23 mouse cellular contexts compared by ENCODE assay signal in the genomic region with DNA sequence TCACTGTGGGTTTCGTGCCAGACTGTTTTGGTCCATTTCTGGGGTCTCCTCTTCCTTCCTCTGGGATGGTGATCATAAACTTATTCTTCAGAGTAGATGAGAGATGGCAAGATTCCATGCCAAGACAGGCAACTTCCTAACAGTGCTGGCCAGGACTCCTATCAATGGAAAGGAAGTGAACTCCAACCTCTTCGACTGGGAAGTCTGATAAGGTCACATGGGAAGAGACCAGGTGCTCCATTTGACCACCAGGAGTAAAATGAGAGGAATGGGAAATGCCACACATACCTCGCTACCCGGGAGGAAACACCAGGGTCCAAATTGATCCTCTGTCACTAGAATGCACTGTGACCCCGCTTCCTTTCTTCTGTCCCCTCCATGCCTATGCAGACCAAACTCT.
DNase-seq lines count a peak whose midpoint lies in the region; ATAC-seq and TF ChIP-seq lines count a peak whose summit lies in the region.
"Had no signal": no experiment of that assay in that cellular context is flagged by ENCODE, and none has a peak within 500 bp of the region (broad histone marks: within the 10 kb centered on the region; RNA-seq: fewer than 3 reads in every experiment).

No protein-coding gene starts in this region.

- no peak for ATAC-seq in kidney, embryonic 15.5 days (replicated peaks; ENCODE audit: low FRiP score)
- ATAC-seq: intestine, embryonic 15.5 days; midbrain, embryonic 16.5 days had no signal

- no peaks in the 10 kb centered on the region for H3K27me3 ChIP-seq in kidney, embryonic 15.5 days
- H3K27me3 ChIP-seq: hindbrain, embryonic 15.5 days; intestine, embryonic 15.5 days; limb, embryonic 15.5 days; stomach, embryonic 15.5 days had no signal

- H3K36me3 ChIP-seq in kidney, embryonic 15.5 days: no peaks in the 10 kb centered on the region
- H3K36me3 ChIP-seq: forebrain, embryonic 10.5 days; heart, embryonic 13.5 days; hindbrain, embryonic 15.5 days; intestine, embryonic 15.5 days; limb, embryonic 15.5 days; stomach, embryonic 15.5 days had no signal

- no peak for TF ChIP-seq CTCF in gastrocnemius, adult 2 months (IDR thresholded peaks at IDR 0.05)

- no peak overlapping the region for H3K9ac ChIP-seq in kidney, embryonic 15.5 days
- H3K9ac ChIP-seq: heart, embryonic 13.5 days; hindbrain, embryonic 15.5 days; intestine, embryonic 15.5 days; limb, embryonic 15.5 days; stomach, embryonic 15.5 days had no signal

- WGBS in kidney, embryonic 15.5 days: 62% methylated on average over 5 of the region's 5 CpGs

- H3K9me3 ChIP-seq in kidney, embryonic 15.5 days (replicated peaks): no peaks in the 10 kb centered on the region
- H3K9me3 ChIP-seq: forebrain, embryonic 10.5 days; heart, embryonic 13.5 days; hindbrain, embryonic 15.5 days; intestine, embryonic 15.5 days; limb, embryonic 15.5 days; stomach, embryonic 15.5 days had no signal

- H3K27ac ChIP-seq in gastrocnemius, adult 2 months: peak overlapping the region; percentile 73
- H3K27ac ChIP-seq in kidney, embryonic 15.5 days: no peak overlapping the region
- H3K27ac ChIP-seq in brown adipose tissue, adult 24 weeks (replicated peaks; ENCODE audit: low read depth, low read length): peak overlapping the region; percentile 64
- H3K27ac ChIP-seq: forebrain, embryonic 10.5 days; heart, embryonic 13.5 days; hindbrain, embryonic 15.5 days; intestine, embryonic 15.5 days; layer of hippocampus, adult 2 months; limb, embryonic 15.5 days; stomach, embryonic 15.5 days had no signal

- H3K4me1 ChIP-seq in kidney, embryonic 15.5 days: no peaks in the 10 kb centered on the region
- H3K4me1 ChIP-seq in brown adipose tissue, adult 24 weeks (ENCODE audit: control insufficient read depth, insufficient read depth, insufficient read length, low read length): peaks cover 11% of the 10 kb centered on the region; the same call in 1 of the 2 replicates
- H3K4me1 ChIP-seq: intestine, embryonic 15.5 days; limb, embryonic 15.5 days; stomach, embryonic 15.5 days had no signal

- no peak for DNase-seq in gastrocnemius, adult 2 months
- DNase-seq in gastrocnemius, postnatal 25 days: no peak
- peak; percentile 13 for DNase-seq in kidney, adult 18-20 months
- peak; percentile 16 for DNase-seq in kidney, postnatal 10 days
- no peak for DNase-seq in left cerebral cortex, postnatal 14 days (ENCODE audit: low spot score in 2 of 2)
- DNase-seq in frontal cortex, postnatal 25 days (ENCODE audit: low spot score in 2 of 2): no peak
- DNase-seq: B cell, adult 2 months; cerebellum, adult 2 months; cerebellum, postnatal 36 days; layer of hippocampus, postnatal 36 days; right cerebral cortex, postnatal 25 days; thymus, adult 18-20 months; thymus, postnatal 4 days had no signal

- intact Hi-C loops in gastrocnemius, adult 2 months (cut with DNase I): no loop called here
- intact Hi-C loops in left cerebral cortex, postnatal 14 days (cut with DNase I): no loop called here

- H3K4me3 ChIP-seq in gastrocnemius, adult 2 months: no peak overlapping the region
- H3K4me3 ChIP-seq in kidney, embryonic 15.5 days (replicated peaks): no peak overlapping the region
- H3K4me3 ChIP-seq in brown adipose tissue, adult 24 weeks (ENCODE audit: insufficient read depth, low read depth, low read length): no peak overlapping the region
- H3K4me3 ChIP-seq: forebrain, embryonic 10.5 days; heart, embryonic 13.5 days; hindbrain, embryonic 15.5 days; intestine, embryonic 15.5 days; layer of hippocampus, adult 2 months; limb, embryonic 15.5 days; stomach, embryonic 15.5 days had no signal

- no peak overlapping the region for H3K4me2 ChIP-seq in kidney, embryonic 15.5 days
- H3K4me2 ChIP-seq: heart, embryonic 13.5 days; hindbrain, embryonic 15.5 days; intestine, embryonic 15.5 days; limb, embryonic 15.5 days; stomach, embryonic 15.5 days had no signal

Comparison
In these comparisons a context has a peak if more than half of its experiments do, and no peak if none do; other contexts are left out.
1. DNase-seq: peak in kidney, adult 18-20 months (single experiment) and kidney, postnatal 10 days (single experiment); none in gastrocnemius, adult 2 months (single experiment), gastrocnemius, postnatal 25 days (single experiment), left cerebral cortex, postnatal 14 days (0 of 2) and frontal cortex, postnatal 25 days (0 of 2).